Mouse (Mus musculus) ovary, postnatal 10 days (tissue): ENCODE measurements around the gene Hoxd1.

Experiments used
- DNase-seq: peaks from one replicate; pipeline ENCODE4 v3.0.0; 2022; ENCODE audit warnings: low spot score

Gene Hoxd1

GRCm38 (mm10) chr2:74748436-74748995, 14.3 kb upstream of the Hoxd1 start:
- DNase-seq, result no peak

GRCm38 (mm10) chr2:74749337-74750121, 13.3 kb upstream of the Hoxd1 start:
- no peak for DNase-seq

DNA sequence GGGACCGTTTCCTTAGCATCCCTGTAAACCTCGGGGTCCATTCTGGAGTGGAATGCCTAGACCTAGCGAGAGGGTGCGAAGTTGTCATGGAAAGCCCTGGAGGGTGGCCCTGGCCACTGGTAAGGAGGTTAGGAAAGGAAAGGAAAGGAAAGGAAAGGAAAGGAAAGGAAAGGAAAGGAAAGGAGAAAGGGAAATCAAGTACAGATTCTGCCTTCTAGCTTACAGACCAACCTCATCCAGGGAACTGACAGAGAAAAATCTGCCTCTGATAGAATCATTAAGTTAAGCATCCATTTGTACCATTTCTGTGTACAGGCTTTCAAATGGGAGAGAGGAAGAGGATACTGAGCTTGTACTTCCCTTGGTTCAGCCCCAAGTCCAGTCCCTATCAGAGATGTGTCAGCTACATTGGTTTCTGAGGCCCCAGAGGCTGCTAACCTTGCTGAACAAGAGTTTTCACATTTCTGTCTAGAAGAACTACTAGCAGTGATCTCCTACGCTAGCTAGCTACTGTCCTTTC, 12.0 kb upstream of the Hoxd1 start:
- no peak for DNase-seq

GRCm38 (mm10) chr2:74751861-74752260, 10.9 kb upstream of the Hoxd1 start:
- no peak for DNase-seq

GRCm38 (mm10) chr2:74752431-74753174, 10.2 kb upstream of the Hoxd1 start:
- DNase-seq, result no peak

DNA sequence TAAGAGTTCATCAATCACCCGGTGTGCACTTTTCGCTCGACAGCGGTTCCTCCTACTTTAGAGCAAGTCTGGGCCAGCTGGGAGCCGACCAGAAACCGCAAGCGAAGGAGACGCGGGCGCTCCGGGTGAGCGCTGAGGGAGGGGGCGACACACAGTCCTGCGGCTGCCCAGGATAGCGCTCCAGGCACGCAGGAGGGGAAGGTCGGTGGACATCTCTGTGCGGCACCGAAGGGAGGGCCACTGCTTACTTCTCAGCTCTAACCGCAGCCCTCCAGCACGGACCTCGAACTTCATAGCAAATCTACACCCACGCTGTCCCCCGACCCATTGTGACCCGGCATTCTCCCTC, 9.6 kb upstream of the Hoxd1 start:
- no peak for DNase-seq

- no peak for DNase-seq
Measured at GRCm38 (mm10) chr2:74753711-74754110, 9.1 kb upstream of the Hoxd1 start.

DNA sequence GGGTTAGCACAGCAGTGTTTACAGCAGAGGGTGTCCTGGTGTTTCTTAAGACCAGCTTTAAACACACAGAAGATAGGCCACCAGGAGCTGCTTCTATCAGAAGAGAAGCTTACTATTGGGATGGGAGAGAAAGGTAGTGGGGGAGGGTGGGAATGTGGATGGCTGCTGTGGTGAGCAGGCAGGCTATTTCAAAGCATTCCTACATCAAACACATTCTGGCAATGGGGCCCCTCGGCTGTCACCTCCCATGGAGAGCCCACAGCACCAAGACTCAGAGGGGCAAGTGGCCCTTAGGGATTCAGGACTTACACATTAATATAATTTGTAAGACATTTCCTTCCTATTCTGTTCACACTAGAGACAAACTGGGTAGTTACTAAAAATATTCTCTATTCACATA, 2.6 kb upstream of the Hoxd1 start:
- DNase-seq, result no peak

- no peak for DNase-seq
Measured at GRCm38 (mm10) chr2:74761941-74762340, 839 bp upstream of the Hoxd1 start.

GRCm38 (mm10) chr2:74763245-74763735, 510 bp downstream of the Hoxd1 start:
- DNase-seq, result no peak

DNA sequence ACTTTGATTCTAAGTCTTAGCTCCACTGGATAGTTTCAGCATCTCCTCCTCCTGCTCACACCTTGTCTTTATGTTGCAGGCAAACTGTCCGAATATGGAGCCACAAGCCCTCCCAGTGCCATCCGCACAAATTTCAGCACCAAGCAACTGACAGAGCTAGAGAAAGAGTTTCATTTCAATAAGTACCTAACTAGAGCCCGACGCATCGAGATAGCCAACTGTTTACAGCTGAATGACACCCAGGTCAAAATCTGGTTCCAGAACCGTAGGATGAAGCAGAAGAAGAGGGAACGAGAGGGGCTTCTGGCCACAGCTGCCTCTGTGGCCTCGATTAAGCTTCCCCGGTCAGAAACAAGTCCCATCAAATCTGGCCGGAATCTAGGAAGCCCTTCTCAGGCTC, 1.2 kb downstream of the Hoxd1 start:
- no peak for DNase-seq

- DNase-seq, result no peak
Measured at GRCm38 (mm10) chr2:74774359-74774758, 11.6 kb downstream of the Hoxd1 start.

- DNase-seq, result no peak
Measured at GRCm38 (mm10) chr2:74777536-74778275, 14.9 kb downstream of the Hoxd1 start.

DNA sequence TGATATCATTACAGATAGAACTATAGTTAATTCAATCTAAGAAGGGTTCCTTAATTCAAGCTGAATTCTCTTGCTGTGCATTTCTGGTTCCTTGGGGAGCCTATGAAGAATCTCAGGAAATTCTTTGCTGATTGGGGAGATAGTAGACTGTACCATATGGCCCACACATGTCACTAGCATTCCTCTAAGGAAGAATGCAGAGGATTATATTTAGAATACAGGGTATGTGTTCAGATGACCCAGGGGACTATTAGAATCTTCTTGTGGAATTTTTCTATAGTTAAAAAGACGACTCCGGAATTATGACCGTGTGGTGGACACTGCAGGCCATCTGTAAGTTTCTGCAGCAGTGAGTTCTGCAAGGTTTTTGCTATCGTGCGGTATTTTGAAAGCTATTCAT, 18.6 kb downstream of the Hoxd1 start:
- no peak for DNase-seq

GRCm38 (mm10) chr2:74795531-74795930, 32.8 kb downstream of the Hoxd1 start:
- DNase-seq, result no peak

DNA sequence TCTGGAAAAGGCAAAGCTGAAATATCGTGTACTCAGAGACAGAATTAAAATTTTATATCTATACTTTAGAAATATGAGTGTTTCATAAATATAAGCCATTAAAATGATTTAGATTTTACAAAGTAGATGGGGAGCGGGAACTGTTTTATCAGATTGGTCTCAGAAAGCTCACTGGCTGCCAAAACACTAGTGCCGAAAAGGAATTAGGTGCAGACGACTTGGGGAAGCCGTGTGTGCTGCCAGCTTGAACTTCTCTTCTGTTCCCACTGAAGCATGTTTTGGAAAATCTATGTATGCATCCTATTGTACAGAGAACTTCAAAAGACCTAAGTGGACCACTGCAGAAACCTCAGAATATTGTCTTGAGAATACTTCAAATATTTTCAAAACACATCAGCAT, 45.7 kb downstream of the Hoxd1 start:
- DNase-seq, result no peak
